In the genomic region with DNA sequence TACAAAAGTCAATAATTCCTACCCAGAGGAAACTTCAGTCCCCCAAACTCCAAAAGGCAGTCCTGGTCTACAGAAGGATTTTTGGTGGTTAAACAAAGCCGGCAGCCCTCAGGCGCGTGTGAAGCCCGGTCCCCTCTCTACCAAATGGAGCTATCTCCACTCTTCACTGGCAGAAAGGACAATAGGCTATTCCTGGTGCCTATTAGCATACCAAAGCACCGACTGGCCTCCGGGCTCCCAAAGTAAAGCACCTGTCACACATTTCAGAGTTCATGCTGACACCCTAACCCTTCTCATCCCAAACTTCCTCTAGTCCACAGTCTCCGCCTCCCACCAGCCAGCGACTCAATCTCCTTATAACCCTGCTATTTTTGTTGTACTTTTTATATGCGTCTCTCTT, we compare ENCODE assay signal across 16 mouse cellular contexts.
"Had no signal": no experiment of that assay in that cellular context is flagged by ENCODE, and none has a peak within 500 bp of the region (broad histone marks: within the 10 kb centered on the region; RNA-seq: fewer than 3 reads in every experiment).

No protein-coding gene starts in this region.

- H3K36me3 ChIP-seq: liver, embryonic 15.5 days; midbrain, embryonic 13.5 days; neural tube, embryonic 15.5 days had no signal

- H3K4me2 ChIP-seq: liver, embryonic 11.5 days; liver, embryonic 15.5 days; midbrain, embryonic 13.5 days; neural tube, embryonic 15.5 days had no signal

- H3K4me3 ChIP-seq: layer of hippocampus, adult 2 months; liver, embryonic 15.5 days; midbrain, embryonic 13.5 days; neural tube, embryonic 15.5 days had no signal

- H3K9me3 ChIP-seq: liver, embryonic 15.5 days; midbrain, embryonic 13.5 days; neural tube, embryonic 15.5 days had no signal

- ATAC-seq: lung, postnatal 0 days; midbrain, embryonic 13.5 days had no signal

- DNase-seq: kidney, postnatal 10 days; kidney, postnatal 4 days; left cerebral cortex, postnatal 4 days; lung, adult 2 months; lung, postnatal 36 days; right cerebral cortex, adult 18-20 months; right cerebral cortex, postnatal 4 days; spleen, adult 18-20 months; thymus, adult 18-20 months; thymus, postnatal 14 days had no signal

- H3K9ac ChIP-seq: liver, embryonic 15.5 days; midbrain, embryonic 13.5 days; neural tube, embryonic 15.5 days had no signal

- H3K27ac ChIP-seq: layer of hippocampus, adult 2 months; liver, embryonic 15.5 days; midbrain, embryonic 13.5 days; neural tube, embryonic 15.5 days had no signal
